Mouse (Mus musculus) liver, adult 2 months (tissue): ENCODE results near the gene Mrpl9. TPM values are rescaled to one million over a fixed set of nuclear protein-coding genes. Genes with fewer than 3 reads are reported as not detected.

Source experiments
- DNase-seq: peaks from one replicate; pipeline ENCODE4 v3.0.0-alpha.2; 2011; ENCODE audit warnings: low read depth, low spot score; ENCODE audit errors: extremely low read depth
- H3K27ac ChIP-seq: fragments of 200-500 bp; replicated peaks from 2 replicates; pipeline ENCODE4 v1.5.1; 2012; ENCODE audit warnings: low read depth, mild to moderate bottlenecking, control low read depth, inconsistent platforms, low read length; ENCODE audit not compliant: insufficient read depth
- H3K27me3 ChIP-seq: fragments of 200-500 bp; 2 replicates; pipeline ENCODE4 v1.6.1; 2012; ENCODE audit warnings: mild to moderate bottlenecking, moderate library complexity, low read length, inconsistent platforms; ENCODE audit not compliant: control insufficient read depth, insufficient read depth
- H3K36me3 ChIP-seq: fragments of 200-500 bp; 2 replicates; pipeline ENCODE4 v1.6.1; 2012; ENCODE audit warnings: low read length, inconsistent platforms; ENCODE audit not compliant: control insufficient read depth, insufficient read depth
- H3K4me1 ChIP-seq: fragments of 200-500 bp; 2 replicates; pipeline ENCODE4 v1.6.1; 2011; ENCODE audit warnings: low read length; ENCODE audit not compliant: control insufficient read depth, insufficient read depth
- H3K4me3 ChIP-seq: fragments of 200-500 bp; 2 replicates; pipeline ENCODE4 v1.5.1; 2011; ENCODE audit warnings: low read depth, mild to moderate bottlenecking, control low read depth, low read length, moderate library complexity; ENCODE audit not compliant: insufficient read depth
- H3K79me2 ChIP-seq: fragments of 200-500 bp; 2 replicates; pipeline ENCODE4 v1.6.1; 2012; ENCODE audit warnings: inconsistent platforms, mild to moderate bottlenecking, low read length, moderate library complexity; ENCODE audit not compliant: control insufficient read depth, insufficient read depth
- H3K9ac ChIP-seq: fragments of 200-500 bp; 2 replicates; pipeline ENCODE4 v1.6.1; 2012; ENCODE audit warnings: low read depth, mild to moderate bottlenecking, control low read depth, inconsistent platforms, low read length
- CTCF ChIP-seq: fragments of 200-500 bp; IDR thresholded peaks from 2 replicates; pipeline ENCODE4 v1.5.1; 2011; ENCODE audit warnings: low read depth, low read length, control low read depth
- POLR2A ChIP-seq: fragments of 200-500 bp; IDR thresholded peaks from 2 replicates; pipeline ENCODE4 v1.6.1; 2011; ENCODE audit warnings: low read length, control low read depth; ENCODE audit not compliant: insufficient read depth; ENCODE audit errors: extremely low read depth
- WGBS: fragments of 180-500 bp; shearing (Covaris S2); methylation state at CpG from one replicate; pipeline ENCODE4 v1.1.7; 2018; 5-methylcytosine and 5-hydroxymethylcytosine counted together
- polyA plus RNA-seq: library from polyadenylated mRNA; depleted of rRNA; stranded (reverse); fragments of >200 nt; gene quantifications from 2 replicates; pipeline ENCODE4 v1.2.3, GENCODE M21; 2012
- total RNA-seq: library from RNA; depleted of rRNA; stranded (reverse); fragments of >200 nt; gene quantifications from 2 replicates; pipeline ENCODE4 v1.2.3, GENCODE M21; 2014

Gene Mrpl9
- total and polyA plus RNA-seq, 2 experiments = 31.1 to 45.9 TPM

GRCm38 (mm10) chr3:94468931-94469330, 25.8 kb downstream of the Mrpl9 start:
- no peaks in the 10 kb centered on the region for H3K4me1 ChIP-seq
- no peak overlapping the region for H3K27ac ChIP-seq
- H3K9ac ChIP-seq = no peak overlapping the region
- DNase-seq = no peak
- TF ChIP-seq POLR2A (no peak), CTCF (no peak)
- H3K36me3 ChIP-seq = no peaks in the 10 kb centered on the region
- H3K27me3 ChIP-seq = no peaks in the 10 kb centered on the region
- 65% methylated on average over 3 of the region's 3 CpGs for WGBS
- no peak overlapping the region for H3K4me3 ChIP-seq
- H3K79me2 ChIP-seq = no peaks in the 10 kb centered on the region

- WGBS = 23% methylated on average over 28 of the region's 28 CpGs
- Histone ChIP-seq H3K79me2 (no peaks in the 10 kb centered on the region), H3K27ac (no peak overlapping the region), H3K27me3 (no peaks in the 10 kb centered on the region), H3K9ac (no peak overlapping the region), H3K4me1 (no peaks in the 10 kb centered on the region), H3K4me3 (no peak overlapping the region), H3K36me3 (no peaks in the 10 kb centered on the region)
- peak; percentile 23 for DNase-seq
- TF ChIP-seq POLR2A = no peak
- TF ChIP-seq CTCF = no peak
Observed at GRCm38 (mm10) chr3:94472447-94473114, 29.5 kb downstream of the Mrpl9 start.

DNA sequence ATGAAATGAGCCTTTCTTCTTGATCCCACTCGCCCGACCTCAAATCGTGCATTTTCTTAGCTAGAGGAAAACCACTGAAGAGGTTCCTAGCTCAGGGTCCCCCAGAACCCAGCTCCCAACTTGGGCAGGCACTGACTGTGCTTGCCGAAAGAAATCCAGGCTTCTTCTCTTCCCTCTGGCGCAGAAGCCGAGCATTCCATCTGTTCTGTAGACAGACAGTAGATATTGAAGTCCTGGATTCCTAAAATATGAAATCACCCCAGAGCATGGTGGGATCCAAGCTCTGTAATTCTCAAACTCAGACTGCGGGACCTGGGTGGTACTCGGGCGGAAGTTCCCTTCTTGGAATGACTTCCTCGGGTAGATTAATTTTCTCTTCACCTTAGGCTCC, 30.0 kb downstream of the Mrpl9 start:
- no peaks in the 10 kb centered on the region for H3K36me3 ChIP-seq

DNA sequence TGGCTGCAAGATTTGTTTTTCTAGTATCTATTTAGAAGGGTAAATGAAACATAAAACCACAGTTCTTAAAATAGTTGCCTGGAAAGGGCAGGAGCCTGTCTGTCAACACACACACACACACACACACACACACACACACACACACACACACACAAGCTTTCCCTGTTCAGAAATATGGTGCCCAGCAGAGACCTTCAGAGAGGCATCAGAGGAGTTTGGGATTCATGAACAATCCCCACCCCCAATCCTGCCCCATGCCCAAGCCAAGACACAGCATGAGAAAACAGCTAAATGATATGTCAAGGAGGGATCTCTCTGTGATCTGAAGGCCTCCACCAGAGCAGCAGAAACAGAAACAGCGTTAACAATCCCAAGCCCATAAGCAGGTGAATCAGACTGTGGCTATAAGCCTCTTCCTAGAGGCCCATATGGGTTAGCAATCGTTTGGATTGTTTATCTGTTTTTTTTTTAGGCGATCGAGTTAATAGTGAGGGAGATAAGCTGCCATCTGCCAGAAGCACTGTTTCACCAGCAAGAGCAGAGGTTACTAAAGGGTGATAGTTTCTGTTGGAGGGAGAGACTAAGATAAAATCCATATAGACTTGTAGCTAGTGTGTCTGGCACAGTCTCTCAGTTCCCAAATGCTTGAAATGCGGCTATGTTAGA, 30.6 kb downstream of the Mrpl9 start:
- TF ChIP-seq POLR2A = no peak
- TF ChIP-seq CTCF = no peak
- Histone ChIP-seq H3K27ac (no peak overlapping the region), H3K4me1 (no peaks in the 10 kb centered on the region), H3K36me3 (no peaks in the 10 kb centered on the region), H3K9ac (no peak overlapping the region), H3K27me3 (peaks cover 3% of the 10 kb centered on the region; the same call in 1 of the 2 replicates), H3K79me2 (no peaks in the 10 kb centered on the region), H3K4me3 (no peak overlapping the region)
- no peak for DNase-seq
- 52% methylated on average over 5 of the region's 5 CpGs for WGBS

More for the DNA sequence above, 30.0 kb downstream of the Mrpl9 start:
- H3K27me3 ChIP-seq = no peaks in the 10 kb centered on the region
- no peaks in the 10 kb centered on the region for H3K79me2 ChIP-seq
- DNase-seq = no peak
- H3K9ac ChIP-seq = no peak overlapping the region
- H3K4me3 ChIP-seq = no peak overlapping the region
- no peaks in the 10 kb centered on the region for H3K4me1 ChIP-seq
- 73% methylated on average over 10 of the region's 10 CpGs for WGBS
- TF ChIP-seq CTCF (no peak), POLR2A (no peak)
- H3K27ac ChIP-seq = no peak overlapping the region

DNA sequence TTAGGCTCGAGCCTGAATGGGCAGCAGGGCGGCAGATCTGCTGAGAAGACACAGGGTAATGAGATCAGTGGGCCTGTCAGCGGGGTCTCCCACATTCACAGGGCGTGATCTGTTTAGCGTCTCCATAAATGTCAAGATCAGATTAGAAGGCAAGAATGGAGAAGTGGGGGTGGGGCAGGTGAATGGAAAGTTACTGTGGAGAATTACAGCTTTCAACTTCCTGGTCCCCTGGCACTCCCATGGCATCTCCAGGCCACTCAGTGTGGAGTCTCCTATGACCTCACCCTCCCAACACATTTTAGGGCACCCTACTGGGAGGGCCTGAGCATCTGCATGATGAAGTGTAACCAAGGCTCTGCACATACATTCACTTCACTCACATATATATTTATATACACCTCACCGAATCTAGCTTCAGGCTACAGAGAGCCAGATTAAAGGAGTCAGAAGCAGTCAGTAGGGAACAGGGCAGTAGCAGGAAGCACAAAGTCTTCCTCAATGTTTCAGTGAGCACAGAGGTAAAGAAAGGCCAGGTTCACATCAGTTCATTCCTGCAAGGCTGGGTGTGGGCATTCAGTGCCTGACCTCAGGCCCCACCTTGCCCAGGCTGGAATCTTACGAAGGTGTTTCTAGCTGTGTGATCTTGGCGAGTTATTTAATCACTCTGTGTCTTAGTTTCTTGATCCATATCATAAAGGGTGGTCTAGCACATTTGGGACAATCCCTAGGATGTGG, 33.4 kb downstream of the Mrpl9 start:
- DNase-seq = no peak
- H3K79me2 ChIP-seq = no peaks in the 10 kb centered on the region
- no peaks in the 10 kb centered on the region for H3K36me3 ChIP-seq
- H3K4me3 ChIP-seq = no peak overlapping the region
- no peaks in the 10 kb centered on the region for H3K4me1 ChIP-seq
- H3K27me3 ChIP-seq = peaks cover 7% of the 10 kb centered on the region; the same call in 1 of the 2 replicates
- TF ChIP-seq POLR2A = no peak
- no peak for TF ChIP-seq CTCF
- H3K9ac ChIP-seq = no peak overlapping the region
- 79% methylated on average over 8 of the region's 8 CpGs for WGBS
- no peak overlapping the region for H3K27ac ChIP-seq
